Mouse (Mus musculus) heart, adult 2 months (tissue): ENCODE measurements around the gene Gatd1. TPM values are rescaled to one million over a fixed set of nuclear protein-coding genes. Genes with fewer than 3 reads are reported as not detected.

Experiments
- DNase-seq, 2 experiments: peaks; one replicate each; pipeline ENCODE4 v3.0.0; 2021
- H3K27ac ChIP-seq: fragments of 200-600 bp; 2 replicates; pipeline ENCODE4 v1.8.1; 2022
- H3K27me3 ChIP-seq: fragments of 200-500 bp; 2 replicates; pipeline ENCODE4 v1.6.1; 2012; ENCODE audit warnings: mild to moderate bottlenecking, low read length, inconsistent platforms, mixed read lengths; ENCODE audit not compliant: control insufficient read depth, insufficient read depth
- H3K36me3 ChIP-seq: fragments of 200-500 bp; 2 replicates; pipeline ENCODE4 v1.6.1; 2012; ENCODE audit warnings: low read length, inconsistent platforms; ENCODE audit not compliant: control insufficient read depth, insufficient read depth
- H3K4me1 ChIP-seq: fragments of 200-500 bp; 2 replicates; pipeline ENCODE4 v1.6.1; 2011; ENCODE audit warnings: low read length; ENCODE audit not compliant: control insufficient read depth, insufficient read depth
- H3K4me3 ChIP-seq: fragments of 200-600 bp; 2 replicates; pipeline ENCODE4 v1.8.1; 2022
- H3K79me2 ChIP-seq: fragments of 200-500 bp; replicated peaks from 2 replicates; pipeline ENCODE4 v1.6.1; 2012; ENCODE audit warnings: mild to moderate bottlenecking, inconsistent platforms, low read length, moderate library complexity, mixed read lengths; ENCODE audit not compliant: control insufficient read depth, insufficient read depth
- H3K9ac ChIP-seq: fragments of 200-500 bp; 2 replicates; pipeline ENCODE4 v1.6.1; 2012; ENCODE audit warnings: low read depth, mild to moderate bottlenecking, control low read depth, inconsistent platforms, low read length, mixed read lengths
- CTCF ChIP-seq: fragments of 200-600 bp; IDR thresholded peaks from 2 replicates; pipeline ENCODE4 v1.8.1; 2022; ENCODE audit warnings: antibody characterized with exemption, mild to moderate bottlenecking, moderate library complexity
- EP300 ChIP-seq: fragments of 200-500 bp; IDR thresholded peaks from 2 replicates; pipeline ENCODE4 v1.6.1; 2011; ENCODE audit warnings: low read depth, low read length, control low read depth; ENCODE audit not compliant: insufficient read depth
- POLR2A ChIP-seq: fragments of 200-500 bp; IDR thresholded peaks from 2 replicates; pipeline ENCODE4 v1.6.1; 2011; ENCODE audit warnings: mild to moderate bottlenecking, low read depth, low read length, control low read depth; ENCODE audit not compliant: insufficient read depth
- WGBS: fragments of 180-500 bp; shearing (Covaris S2); methylation state at CpG from one replicate; pipeline ENCODE4 v1.1.7; 2018; 5-methylcytosine and 5-hydroxymethylcytosine counted together
- intact Hi-C: fragments of 180-260 bp; cut with DNase I; formaldehyde crosslinking; loops from one replicate; pipeline ENCODE4 v1.15.1; 2025
- polyA plus RNA-seq: library from polyadenylated mRNA; depleted of rRNA; stranded (reverse); fragments of >200 nt; gene quantifications from 2 replicates; pipeline ENCODE4 v1.2.3, GENCODE M21; 2012
- total RNA-seq, 2 experiments: library from RNA; stranded (reverse); gene quantifications; 2 replicates each; pipeline ENCODE4 v1.2.3; 2021

The Gatd1 gene
- total and polyA plus RNA-seq, 3 experiments: 13.4 to 23.4 (median 14.9) TPM

GRCm38 (mm10) chr7:141434464-141434863 is 20.5 kb upstream of the Gatd1 start:
- DNase-seq: peak; percentile 56 to 66
- 15% methylated on average over 8 of the region's 8 CpGs for WGBS
- Histone ChIP-seq H3K36me3 (no peaks in the 10 kb centered on the region), H3K27ac (peak overlapping the region; percentile 96), H3K4me1 (peaks cover 11% of the 10 kb centered on the region), H3K4me3 (peak overlapping the region; percentile 67), H3K27me3 (no peaks in the 10 kb centered on the region), H3K9ac (peak overlapping the region; percentile 49), H3K79me2 (no peaks in the 10 kb centered on the region)
- TF ChIP-seq POLR2A: 0 out of 2 replicates have a peak, but pooled peaks have one; percentile 27
- no peak for TF ChIP-seq EP300
- no peak for TF ChIP-seq CTCF
- intact Hi-C loops: no loop called here

DNA sequence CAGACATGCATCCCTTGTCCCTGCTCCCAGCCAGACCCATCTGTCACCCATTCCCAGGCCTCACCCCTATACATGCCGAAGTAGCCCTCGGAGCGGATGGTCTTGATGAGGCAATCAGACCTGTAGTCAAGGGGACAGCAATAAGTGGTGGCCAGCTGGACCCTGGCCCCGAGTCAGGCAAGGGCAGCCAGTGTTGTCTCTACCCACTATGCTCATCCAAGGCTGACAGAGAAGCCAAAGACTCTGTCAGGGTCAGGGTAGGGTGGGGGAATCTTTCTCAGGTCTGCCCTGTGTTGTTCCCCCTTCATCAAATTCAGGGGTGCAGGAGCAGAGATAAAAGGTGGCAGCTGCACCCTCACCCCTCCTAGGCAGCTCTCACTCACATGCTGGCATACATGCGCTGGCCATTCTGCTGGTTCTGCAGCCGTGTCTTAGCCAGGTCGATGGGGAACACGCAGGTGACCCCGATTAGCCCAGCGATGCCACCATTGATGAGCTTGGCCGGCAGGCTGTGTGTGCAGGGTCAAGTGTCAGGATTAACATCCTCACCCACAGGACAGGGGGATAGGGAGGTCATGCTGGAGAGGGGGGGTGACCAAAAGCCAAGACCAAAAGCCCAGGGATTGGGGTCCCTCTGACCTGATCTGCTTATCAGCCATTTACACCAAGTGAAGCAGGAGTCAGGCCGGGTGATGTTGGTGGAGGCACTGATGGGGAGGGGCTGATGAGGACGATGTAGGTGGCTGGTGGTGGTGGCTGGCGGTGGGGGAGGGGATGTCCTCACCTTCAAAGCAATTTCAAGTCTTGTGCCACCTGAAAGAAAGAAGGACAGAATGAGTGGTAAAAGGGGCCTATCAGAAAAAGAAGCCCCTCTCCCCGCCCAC is 19.8 kb upstream of the Gatd1 start:
- Histone ChIP-seq H3K4me1 (peaks cover 11% of the 10 kb centered on the region), H3K4me3 (peak overlapping the region; percentile 67), H3K9ac (peak overlapping the region; percentile 49), H3K27me3 (no peaks in the 10 kb centered on the region), H3K27ac (peak overlapping the region; percentile 96), H3K36me3 (no peaks in the 10 kb centered on the region), H3K79me2 (no peaks in the 10 kb centered on the region)
- peak in 1 of 2 experiments; percentile 29 for DNase-seq
- intact Hi-C loops: no loop called here
- WGBS: 66% methylated on average over 15 of the region's 15 CpGs
- TF ChIP-seq EP300 (no peak), CTCF (no peak), POLR2A (no peak)

DNA sequence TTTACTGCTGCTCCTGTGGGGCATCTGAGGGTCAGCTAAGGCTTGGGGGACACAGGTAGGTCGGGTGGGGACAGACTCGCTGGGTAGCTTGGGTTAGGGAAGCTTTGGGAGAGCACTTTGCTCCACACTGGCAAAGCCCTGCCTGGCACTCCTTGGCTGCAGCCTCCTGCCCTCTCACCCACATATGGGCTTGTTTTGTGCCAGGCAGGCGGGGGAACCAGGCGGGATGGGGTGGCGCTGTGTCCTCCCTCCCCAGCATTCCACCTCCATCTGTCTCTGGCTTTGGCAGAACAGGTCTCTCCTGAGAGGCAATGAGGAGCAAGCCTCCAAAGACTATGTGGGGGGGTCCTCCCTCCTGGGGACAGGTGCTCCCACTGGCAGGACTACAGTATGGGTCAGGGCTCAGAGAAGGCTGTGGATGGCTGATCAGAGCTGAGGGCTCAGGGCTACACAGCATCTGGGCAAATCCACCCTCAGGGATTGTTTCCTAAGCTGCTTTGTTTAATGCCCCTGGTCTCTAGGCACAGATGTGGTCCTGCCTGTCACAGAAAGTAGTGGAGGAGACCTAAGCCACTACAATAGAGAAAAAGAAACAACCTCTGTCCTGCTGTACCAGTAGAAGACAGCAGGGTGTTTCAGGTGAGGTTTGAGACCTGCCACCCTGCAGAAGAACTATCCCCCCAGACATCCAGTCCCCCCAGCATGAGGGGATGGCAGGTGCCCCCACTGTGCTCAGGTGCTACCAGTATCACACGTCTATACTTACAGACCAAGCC is 19.0 kb upstream of the Gatd1 start:
- intact Hi-C loops: loop anchor here (1.0 kb wide), 1 partner anchor 19 kb away; the partner anchor contains the start of gene Gatd1
- TF ChIP-seq POLR2A (peak; percentile 45), EP300 (0 out of 2 replicates have a peak, but pooled peaks have one; percentile 63), CTCF (no peak)
- Histone ChIP-seq H3K27ac (peak overlapping the region; percentile 96), H3K27me3 (no peaks in the 10 kb centered on the region), H3K4me3 (peak overlapping the region; percentile 67; the same call in 1 of the 2 replicates), H3K4me1 (peaks cover 11% of the 10 kb centered on the region), H3K36me3 (no peaks in the 10 kb centered on the region), H3K9ac (peak overlapping the region; percentile 37; the same call in 1 of the 2 replicates), H3K79me2 (no peaks in the 10 kb centered on the region)
- 71% methylated on average over 6 of the region's 6 CpGs for WGBS
- peak; percentile 72 to 81 for DNase-seq

- H3K79me2 ChIP-seq: no peaks in the 10 kb centered on the region
- no peaks in the 10 kb centered on the region for H3K36me3 ChIP-seq
- peaks cover 11% of the 10 kb centered on the region for H3K4me1 ChIP-seq
- WGBS: 60% methylated on average over 8 of the region's 8 CpGs
- H3K9ac ChIP-seq: peak overlapping the region; percentile 37; the same call in 1 of the 2 replicates
- intact Hi-C loops: loop anchor here (1.0 kb wide), 1 partner anchor 18 kb away; the partner anchor contains the start of gene Gatd1
- DNase-seq: peak; percentile 67 to 68
- H3K27ac ChIP-seq: peak overlapping the region; percentile 96
- H3K27me3 ChIP-seq: no peaks in the 10 kb centered on the region
- TF ChIP-seq CTCF (no peak), POLR2A (no peak), EP300 (0 out of 2 replicates have a peak, but pooled peaks have one; percentile 14)
- peak overlapping the region; percentile 32; the same call in 1 of the 2 replicates for H3K4me3 ChIP-seq
Observed at GRCm38 (mm10) chr7:141432186-141432611, 18.3 kb upstream of the Gatd1 start.

- H3K4me1 ChIP-seq: peaks cover 11% of the 10 kb centered on the region
- intact Hi-C loops: loop anchor here (1.0 kb wide), 1 partner anchor 17 kb away; the partner anchor contains the start of gene Gatd1
- no peaks in the 10 kb centered on the region for H3K27me3 ChIP-seq
- no peaks in the 10 kb centered on the region for H3K36me3 ChIP-seq
- no peak overlapping the region for H3K9ac ChIP-seq
- H3K27ac ChIP-seq: peak overlapping the region; percentile 96
- DNase-seq: no peak
- no peaks in the 10 kb centered on the region for H3K79me2 ChIP-seq
- no peak overlapping the region for H3K4me3 ChIP-seq
- 87% methylated on average over 19 of the region's 19 CpGs for WGBS
- TF ChIP-seq EP300 (no peak), POLR2A (no peak), CTCF (no peak)
Observed at GRCm38 (mm10) chr7:141431434-141432185, 17.7 kb upstream of the Gatd1 start.
